Mouse (Mus musculus) midbrain, embryonic 12.5 days (tissue): ENCODE measurements around the gene Traf2. TPM values are rescaled to one million over a fixed set of nuclear protein-coding genes. Genes with fewer than 3 reads are reported as not detected.

Experiments used
- ATAC-seq: fragments of 200-750 bp; cut with Nextera tagmentation; 2 replicates; pipeline ENCODE4 v1.8.0; 2017; ENCODE audit warnings: low read depth, moderate TSS enrichment, moderate library complexity; ENCODE audit not compliant: low FRiP score
- H3K27ac ChIP-seq: fragments of 300-500 bp; sonication (generic); replicated peaks from 2 replicates; pipeline ENCODE4 v1.5.1; 2016; ENCODE audit warnings: mild to moderate bottlenecking
- H3K27me3 ChIP-seq: fragments of 300-500 bp; sonication (generic); 2 replicates; pipeline ENCODE4 v1.6.1; 2016; ENCODE audit warnings: mild to moderate bottlenecking
- H3K36me3 ChIP-seq: fragments of 300-500 bp; sonication (generic); 2 replicates; pipeline ENCODE4 v1.6.1; 2016
- H3K4me1 ChIP-seq: fragments of 300-500 bp; sonication (generic); 2 replicates; pipeline ENCODE4 v1.6.1; 2016
- H3K4me2 ChIP-seq: fragments of 300-500 bp; sonication (generic); replicated peaks from 2 replicates; pipeline ENCODE4 v1.6.1; 2016; ENCODE audit warnings: mild to moderate bottlenecking, moderate library complexity
- H3K4me3 ChIP-seq: fragments of 300-500 bp; sonication (generic); 2 replicates; pipeline ENCODE4 v1.5.1; 2016; ENCODE audit warnings: mild to moderate bottlenecking
- H3K9ac ChIP-seq: fragments of 300-500 bp; sonication (generic); replicated peaks from 2 replicates; pipeline ENCODE4 v1.6.1; 2016; ENCODE audit warnings: mild to moderate bottlenecking, moderate library complexity
- H3K9me3 ChIP-seq: fragments of 300-500 bp; sonication (generic); 2 replicates; pipeline ENCODE4 v1.6.1; 2016; ENCODE audit warnings: mild to moderate bottlenecking
- WGBS: fragments of 180-500 bp; shearing (Covaris S2); methylation state at CpG from one replicate; pipeline ENCODE4 v1.1.7; 2016; 5-methylcytosine and 5-hydroxymethylcytosine counted together
- polyA plus RNA-seq: library from polyadenylated mRNA; unstranded; fragments of >200 nt; fragmentation: Nextera tagmentation; extraction: Ambion mirVana; gene quantifications from 2 replicates; pipeline ENCODE4 v1.2.1, GENCODE M21; 2016

Traf2 gene
- polyA plus RNA-seq, 1 experiment from 2014 or later: 32.4 TPM

GRCm38 (mm10) chr2:25573068-25573467 lies 26.3 kb upstream of the Traf2 start:
- WGBS: 93% methylated on average over 2 of the region's 2 CpGs
- peak overlapping the region; percentile 15; the same call in 1 of the 2 replicates for H3K9ac ChIP-seq

DNA sequence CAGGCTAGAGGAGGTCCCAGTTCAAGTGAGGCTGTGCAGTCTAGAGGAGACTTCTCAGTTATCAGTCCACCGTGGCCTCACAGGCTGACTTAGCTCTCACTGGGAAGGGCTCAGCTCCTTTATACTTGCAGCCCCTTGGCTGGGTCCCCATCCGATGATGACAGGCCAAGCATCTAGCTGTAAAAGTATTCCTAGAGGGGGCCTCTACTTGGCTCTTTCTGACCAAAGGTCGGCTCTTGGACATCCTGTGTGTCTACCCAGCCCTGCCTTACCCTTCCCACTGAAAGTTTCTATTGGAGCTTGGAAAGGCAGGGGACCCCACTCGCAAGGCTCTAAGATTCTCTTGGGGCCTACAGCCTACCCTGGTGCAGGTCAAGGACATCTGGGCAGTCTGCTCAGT lies 24.5 kb upstream of the Traf2 start:
- Histone ChIP-seq H3K4me3 (no peak overlapping the region), H3K4me2 (no peak overlapping the region), H3K9me3 (no peaks in the 10 kb centered on the region), H3K4me1 (peaks cover 26% of the 10 kb centered on the region), H3K9ac (no peak overlapping the region), H3K27ac (no peak overlapping the region), H3K27me3 (peaks cover 7% of the 10 kb centered on the region), H3K36me3 (peaks cover 53% of the 10 kb centered on the region)
- ATAC-seq: no peak
- 99% methylated on average over 4 of the region's 4 CpGs for WGBS

More at GRCm38 (mm10) chr2:25573068-25573467, 26.3 kb upstream of the Traf2 start:
- Histone ChIP-seq H3K9me3 (no peaks in the 10 kb centered on the region), H3K4me2 (0 out of 2 replicates have a peak overlapping the region, but pooled peaks have one; percentile 94), H3K27me3 (peaks cover 25% of the 10 kb centered on the region), H3K27ac (no peak overlapping the region), H3K36me3 (peaks cover 40% of the 10 kb centered on the region), H3K4me3 (peak overlapping the region; percentile 58), H3K4me1 (peaks cover 36% of the 10 kb centered on the region)
- ATAC-seq: no peak

GRCm38 (mm10) chr2:25569323-25569722 lies 22.6 kb upstream of the Traf2 start:
- WGBS: 92% methylated on average over 3 of the region's 3 CpGs
- Histone ChIP-seq H3K36me3 (peaks cover 69% of the 10 kb centered on the region), H3K4me1 (peaks cover 15% of the 10 kb centered on the region), H3K4me2 (no peak overlapping the region), H3K27me3 (no peaks in the 10 kb centered on the region), H3K27ac (no peak overlapping the region), H3K9ac (no peak overlapping the region), H3K4me3 (no peak overlapping the region), H3K9me3 (no peaks in the 10 kb centered on the region)
- ATAC-seq: no peak

GRCm38 (mm10) chr2:25568473-25569019 lies 21.8 kb upstream of the Traf2 start:
- H3K27me3 ChIP-seq: no peaks in the 10 kb centered on the region
- ATAC-seq: no peak
- H3K9ac ChIP-seq: no peak overlapping the region
- WGBS: 81% methylated on average over 6 of the region's 6 CpGs
- H3K27ac ChIP-seq: no peak overlapping the region
- no peaks in the 10 kb centered on the region for H3K9me3 ChIP-seq
- no peak overlapping the region for H3K4me2 ChIP-seq
- no peak overlapping the region for H3K4me3 ChIP-seq
- peaks cover 77% of the 10 kb centered on the region for H3K36me3 ChIP-seq
- peaks cover 8% of the 10 kb centered on the region for H3K4me1 ChIP-seq

GRCm38 (mm10) chr2:25566558-25566957 lies 19.8 kb upstream of the Traf2 start:
- H3K9me3 ChIP-seq: no peaks in the 10 kb centered on the region
- no peaks in the 10 kb centered on the region for H3K27me3 ChIP-seq
- H3K4me2 ChIP-seq: no peak overlapping the region
- no peak overlapping the region for H3K4me3 ChIP-seq
- peaks cover 83% of the 10 kb centered on the region for H3K36me3 ChIP-seq
- H3K27ac ChIP-seq: no peak overlapping the region; the same call in 1 of the 2 replicates
- 92% methylated on average over 6 of the region's 6 CpGs for WGBS
- H3K9ac ChIP-seq: no peak overlapping the region
- no peak for ATAC-seq
- H3K4me1 ChIP-seq: no peaks in the 10 kb centered on the region

- ATAC-seq: no peak
- Histone ChIP-seq H3K9ac (no peak overlapping the region), H3K4me2 (no peak overlapping the region), H3K36me3 (peaks cover 85% of the 10 kb centered on the region), H3K27ac (no peak overlapping the region), H3K9me3 (no peaks in the 10 kb centered on the region), H3K4me3 (no peak overlapping the region), H3K4me1 (no peaks in the 10 kb centered on the region), H3K27me3 (no peaks in the 10 kb centered on the region)
- 86% methylated on average over 8 of the region's 8 CpGs for WGBS
These were observed 19.0 kb upstream of the Traf2 start for GRCm38 (mm10) chr2:25565741-25566140.

GRCm38 (mm10) chr2:25561946-25562345 lies 15.2 kb upstream of the Traf2 start:
- Histone ChIP-seq H3K9ac (0 out of 2 replicates have a peak overlapping the region, but pooled peaks have one; percentile 11), H3K36me3 (peaks cover 60% of the 10 kb centered on the region), H3K27ac (no peak overlapping the region), H3K4me2 (no peak overlapping the region), H3K27me3 (no peaks in the 10 kb centered on the region), H3K9me3 (no peaks in the 10 kb centered on the region), H3K4me1 (peaks cover 17% of the 10 kb centered on the region), H3K4me3 (no peak overlapping the region)
- ATAC-seq: no peak
- WGBS: 85% methylated on average over 9 of the region's 9 CpGs

GRCm38 (mm10) chr2:25560551-25560950 lies 13.8 kb upstream of the Traf2 start:
- 91% methylated on average over 8 of the region's 8 CpGs for WGBS
- ATAC-seq: no peak
- peaks cover 21% of the 10 kb centered on the region for H3K4me1 ChIP-seq
- no peak overlapping the region for H3K4me2 ChIP-seq
- H3K36me3 ChIP-seq: peaks cover 53% of the 10 kb centered on the region
- no peak overlapping the region for H3K9ac ChIP-seq
- H3K27me3 ChIP-seq: no peaks in the 10 kb centered on the region
- H3K27ac ChIP-seq: no peak overlapping the region
- no peak overlapping the region for H3K4me3 ChIP-seq
- H3K9me3 ChIP-seq: no peaks in the 10 kb centered on the region

DNA sequence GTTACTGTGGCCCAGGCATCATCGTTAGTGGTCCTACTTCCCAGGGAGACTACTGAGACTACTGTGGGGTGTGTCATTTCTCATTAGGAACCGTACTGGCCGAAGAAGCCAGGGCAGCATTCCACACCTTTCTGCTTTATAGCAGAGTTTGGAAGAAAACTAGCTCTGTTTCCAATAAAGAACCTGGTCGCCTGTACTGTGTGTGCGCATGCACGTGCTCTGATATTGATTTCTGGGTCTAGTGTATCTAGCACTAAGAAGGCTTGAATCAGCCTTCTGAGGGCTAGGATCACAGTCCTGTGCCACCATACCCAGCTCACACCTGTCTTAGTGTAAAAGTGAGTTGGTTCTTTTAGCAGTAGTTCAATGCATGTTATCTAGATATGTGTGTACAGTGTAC lies 12.0 kb upstream of the Traf2 start:
- Histone ChIP-seq H3K4me1 (peaks cover 21% of the 10 kb centered on the region), H3K9me3 (no peaks in the 10 kb centered on the region), H3K9ac (peak overlapping the region; percentile 98), H3K27me3 (no peaks in the 10 kb centered on the region), H3K4me2 (peak overlapping the region; percentile 93), H3K4me3 (peak overlapping the region; percentile 98), H3K27ac (no peak overlapping the region), H3K36me3 (peaks cover 36% of the 10 kb centered on the region)
- WGBS: 78% methylated on average over 6 of the region's 6 CpGs
- no peak for ATAC-seq

GRCm38 (mm10) chr2:25557964-25558360 lies 11.2 kb upstream of the Traf2 start:
- no peak; the same call in 1 of the 2 replicates for ATAC-seq
- WGBS: under 1% methylated on average over 24 of the region's 24 CpGs
- peaks cover 21% of the 10 kb centered on the region for H3K4me1 ChIP-seq

GRCm38 (mm10) chr2:25557221-25557963 lies 10.7 kb upstream of the Traf2 start, which contains the start of gene Edf1:
Gene Edf1 (plus strand): TSS chr2:25557847.
- H3K4me2 ChIP-seq: peak within 1 kb of the TSS; percentile 93
- no peaks in the 10 kb centered on the region for H3K27me3 ChIP-seq
- peak within 1 kb of the TSS; percentile 81 for H3K27ac ChIP-seq
- H3K9me3 ChIP-seq: no peaks in the 10 kb centered on the region
- H3K4me3 ChIP-seq: peak within 1 kb of the TSS; percentile 98
- H3K4me1 ChIP-seq: peaks cover 21% of the 10 kb centered on the region
- peak within 1 kb of the TSS; percentile 98 for H3K9ac ChIP-seq
- peaks cover 22% of the 10 kb centered on the region for H3K36me3 ChIP-seq
- ATAC-seq: peak; percentile 99
- WGBS: under 1% methylated on average over 61 of the region's 61 CpGs

More at GRCm38 (mm10) chr2:25557964-25558360, 11.2 kb upstream of the Traf2 start:
- Histone ChIP-seq H3K4me3 (peak overlapping the region; percentile 98), H3K36me3 (peaks cover 28% of the 10 kb centered on the region), H3K9me3 (no peaks in the 10 kb centered on the region), H3K9ac (peak overlapping the region; percentile 98), H3K27ac (peak overlapping the region; percentile 81), H3K27me3 (no peaks in the 10 kb centered on the region), H3K4me2 (peak overlapping the region; percentile 93)

DNA sequence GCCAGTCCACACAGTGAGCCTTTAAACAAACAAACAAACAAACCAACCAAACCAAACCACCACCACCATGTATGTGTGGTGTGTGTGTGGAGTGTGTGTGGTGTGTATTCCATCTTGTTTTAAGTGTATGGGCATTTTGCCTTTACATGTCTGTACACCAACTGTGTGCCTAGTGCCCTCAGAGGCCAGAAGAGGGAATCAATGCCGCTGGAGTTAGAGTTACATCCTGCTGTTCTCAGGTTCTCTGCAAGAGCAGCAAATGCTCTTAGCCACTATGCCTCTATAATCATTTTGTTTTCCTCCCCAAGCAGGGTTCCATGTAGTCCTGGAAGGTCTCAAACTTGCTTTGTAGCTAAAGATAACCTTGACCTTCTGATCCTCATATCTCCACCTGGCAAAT lies 9.6 kb upstream of the Traf2 start:
- Histone ChIP-seq H3K27ac (no peak overlapping the region), H3K4me3 (no peak overlapping the region), H3K9me3 (no peaks in the 10 kb centered on the region), H3K4me2 (peak overlapping the region; percentile 93; the same call in 1 of the 2 replicates), H3K9ac (no peak overlapping the region), H3K4me1 (peaks cover 21% of the 10 kb centered on the region), H3K36me3 (peaks cover 11% of the 10 kb centered on the region), H3K27me3 (no peaks in the 10 kb centered on the region)
- ATAC-seq: no peak
- 58% methylated on average over 1 of the region's 1 CpGs for WGBS
